Mouse (Mus musculus): ENCODE results near the gene Plekhh1.

The Plekhh1 gene

GRCm38 (mm10) chr12:79069916-79070315, 41.0 kb downstream of the Plekhh1 start:
- no peak for DNase-seq (ENCODE audit: low spot score in 2 of 2)

- no peak for DNase-seq (ENCODE audit: low spot score in 2 of 2)
Measured at GRCm38 (mm10) chr12:79070736-79071333, 41.9 kb downstream of the Plekhh1 start.

DNA sequence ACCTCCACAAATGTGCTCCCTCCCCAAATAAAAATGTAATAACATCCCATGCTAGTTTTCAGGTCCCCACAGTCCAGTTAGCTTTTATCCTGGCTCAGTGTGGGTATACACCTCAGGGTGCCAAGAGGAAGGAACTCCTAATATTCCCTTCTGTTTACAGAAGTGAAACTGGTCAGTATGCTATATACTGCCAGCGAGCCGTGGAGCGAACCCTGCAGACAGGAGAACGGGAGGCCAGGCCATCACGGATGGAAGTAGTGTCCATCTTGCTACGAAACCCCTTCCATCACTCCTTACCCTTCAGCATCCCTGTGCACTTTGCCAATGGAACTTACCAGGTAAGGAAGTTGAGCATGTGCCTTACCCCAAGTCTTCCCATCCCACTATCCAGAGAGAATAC, 43.6 kb downstream of the Plekhh1 start:
- DNase-seq (ENCODE audit: low spot score in 2 of 2): no peak

GRCm38 (mm10) chr12:79073362-79073761, 44.4 kb downstream of the Plekhh1 start:
- no peak for DNase-seq (ENCODE audit: low spot score in 2 of 2)

DNA sequence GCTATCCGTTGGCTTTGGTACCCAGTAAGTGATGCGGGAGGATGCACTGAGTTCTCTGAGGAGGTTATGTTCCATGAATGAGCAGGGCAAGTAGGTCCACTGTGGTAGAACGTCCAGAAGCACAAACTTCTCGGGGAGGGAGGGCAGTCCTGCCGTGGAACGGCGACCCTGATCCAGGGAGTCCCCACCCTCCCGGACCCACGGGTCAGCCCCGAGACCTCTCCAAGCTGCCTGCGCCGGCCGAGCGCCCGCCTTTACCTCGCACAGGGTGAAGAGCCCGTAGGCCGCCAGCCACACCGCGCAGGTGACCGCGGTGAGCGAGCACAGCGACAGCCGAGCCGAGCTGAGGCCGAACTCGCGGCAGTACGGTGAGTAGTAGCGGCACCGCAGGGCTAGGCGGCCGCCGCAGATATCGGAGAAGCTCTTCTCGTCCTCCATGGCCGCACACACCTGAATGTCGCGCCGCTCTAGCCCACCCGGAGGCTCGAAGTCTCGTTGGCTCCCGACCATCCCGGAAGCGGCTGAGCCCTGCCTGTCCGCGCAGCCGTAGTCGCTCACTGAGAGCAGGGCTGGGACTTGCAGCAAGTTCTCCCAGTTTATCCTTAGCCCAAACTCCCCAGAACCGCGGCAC, 60.3 kb downstream of the Plekhh1 start, which contains the start of gene Pigh:
Gene Pigh, minus strand, starts transcription at position 470 of the 631 bp plus-strand sequence.
- peak; percentile 82 to 90 for DNase-seq (ENCODE audit: low spot score in 2 of 2)

- DNase-seq (ENCODE audit: low spot score in 2 of 2): peak; percentile 56 to 72
Measured at GRCm38 (mm10) chr12:79092569-79092968, 63.6 kb downstream of the Plekhh1 start.

- DNase-seq (ENCODE audit: low spot score in 2 of 2): peak in 1 of 2 experiments; percentile 37
Measured at GRCm38 (mm10) chr12:79097106-79097752, 68.3 kb downstream of the Plekhh1 start.

GRCm38 (mm10) chr12:79103773-79104172, 74.8 kb downstream of the Plekhh1 start:
- DNase-seq (ENCODE audit: low spot score in 2 of 2): no peak

GRCm38 (mm10) chr12:79104544-79104943, 75.6 kb downstream of the Plekhh1 start:
- no peak for DNase-seq (ENCODE audit: low spot score in 2 of 2)

DNA sequence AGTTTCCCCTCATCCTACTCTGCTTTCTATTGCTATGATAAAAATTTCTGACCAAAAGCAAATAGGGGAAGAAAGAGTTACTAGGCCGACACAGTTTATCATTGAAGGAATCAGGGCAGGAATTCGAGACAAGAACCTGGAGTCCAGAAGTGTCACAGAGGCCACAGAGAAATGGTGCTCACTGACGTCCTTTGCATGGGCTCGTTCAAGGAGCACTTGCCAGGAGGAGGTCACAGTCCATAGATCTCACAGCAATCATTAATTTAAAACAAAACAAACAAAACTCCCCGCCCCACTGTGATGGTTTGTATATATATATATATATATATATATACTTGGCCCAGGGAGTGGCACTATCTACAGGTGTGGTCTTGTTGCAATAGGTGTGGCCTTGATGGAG, 76.3 kb downstream of the Plekhh1 start:
- DNase-seq (ENCODE audit: low spot score in 2 of 2): no peak

GRCm38 (mm10) chr12:79118991-79119390, 90.0 kb downstream of the Plekhh1 start:
- no peak for DNase-seq (ENCODE audit: low spot score in 2 of 2)

GRCm38 (mm10) chr12:79122820-79123219, 93.9 kb downstream of the Plekhh1 start:
- DNase-seq (ENCODE audit: low spot score in 2 of 2): no peak

- peak; percentile 66 to 78 for DNase-seq (ENCODE audit: low spot score in 2 of 2)
Measured at GRCm38 (mm10) chr12:79130299-79131177, 101.6 kb downstream of the Plekhh1 start, which contains the start of gene Arg2. Gene Arg2, plus strand, starts transcription at chr12:79130777.
